Mouse (Mus musculus): ENCODE results near the gene Bdh2. TPM values are rescaled to one million over a fixed set of nuclear protein-coding genes. Genes with fewer than 3 reads are reported as not detected.

The Bdh2 gene
- polyA plus RNA-seq, 1 experiment from 2014 or later, result 5.8 TPM

GRCm38 (mm10) chr3:135347739-135348264 is 66.8 kb downstream of the Bdh2 start, which contains the start of gene Slc9b1:
Gene Slc9b1, plus strand, starts transcription at chr3:135348029.
- Histone ChIP-seq H3K4me3 (ENCODE audit: low read depth, low read length) (no peak within 1 kb of the TSS), H3K4me1 (ENCODE audit: insufficient read depth, low read depth, low read length) (no peaks in the 10 kb centered on the region), H3K4me2 (replicated peaks; ENCODE audit: low read depth, low read length) (no peak within 1 kb of the TSS), H3K36me3 (ENCODE audit: insufficient read depth, low read length) (no peaks in the 10 kb centered on the region), H3K9me3 (ENCODE audit: low read length) (no peaks in the 10 kb centered on the region), H3K9ac (replicated peaks; ENCODE audit: low read depth) (no peak within 1 kb of the TSS), H3K27ac (ENCODE audit: low read length) (no peak within 1 kb of the TSS), H3K27me3 (replicated peaks; ENCODE audit: insufficient read depth, low read length) (no peaks in the 10 kb centered on the region)
- TF ChIP-seq CTCF (IDR thresholded peaks at IDR 0.05) (no peak), EP300 (IDR thresholded peaks at IDR 0.05) (no peak)
- no peak; the same call in 1 of the 2 replicates for ATAC-seq
- peak; percentile 8 for DNase-seq (ENCODE audit: low spot score)
- 58% methylated on average over 14 of the region's 14 CpGs for WGBS

DNA sequence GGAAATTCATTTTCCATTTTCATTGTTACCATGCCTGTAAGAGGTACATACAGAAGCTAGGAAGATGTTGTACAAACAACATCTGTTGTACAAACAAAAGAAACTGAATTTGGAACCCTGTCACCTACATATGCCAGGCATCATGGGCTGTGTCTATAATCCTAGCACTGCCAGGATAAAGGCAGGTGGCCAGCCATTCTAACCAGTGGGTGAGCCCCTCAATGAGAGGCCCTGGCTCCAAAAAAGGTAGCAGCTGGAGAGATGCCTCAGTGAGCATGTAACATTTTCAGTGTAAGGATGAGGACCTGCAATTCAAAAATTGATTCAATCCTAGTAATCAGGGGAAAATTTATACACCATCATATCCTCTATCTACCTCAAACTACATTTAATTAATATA is 68.0 kb downstream of the Bdh2 start:
- no peak overlapping the region for H3K4me2 ChIP-seq (replicated peaks; ENCODE audit: low read depth, low read length)
- no peaks in the 10 kb centered on the region for H3K4me1 ChIP-seq (ENCODE audit: insufficient read depth, low read depth, low read length)
- no peaks in the 10 kb centered on the region for H3K9me3 ChIP-seq (ENCODE audit: low read length)
- TF ChIP-seq CTCF (IDR thresholded peaks at IDR 0.05) (no peak), EP300 (IDR thresholded peaks at IDR 0.05) (no peak)
- H3K36me3 ChIP-seq (ENCODE audit: insufficient read depth, low read length), result no peaks in the 10 kb centered on the region
- H3K27ac ChIP-seq (ENCODE audit: low read length), result no peak overlapping the region
- no peak for ATAC-seq
- H3K4me3 ChIP-seq (ENCODE audit: low read depth, low read length), result no peak overlapping the region
- no peak for DNase-seq (ENCODE audit: low spot score)
- no peak overlapping the region for H3K9ac ChIP-seq (replicated peaks; ENCODE audit: low read depth)
- no peaks in the 10 kb centered on the region for H3K27me3 ChIP-seq (replicated peaks; ENCODE audit: insufficient read depth, low read length)

- Histone ChIP-seq H3K4me3 (ENCODE audit: low read depth, low read length) (no peak overlapping the region), H3K36me3 (ENCODE audit: insufficient read depth, low read length) (no peaks in the 10 kb centered on the region), H3K9me3 (ENCODE audit: low read length) (no peaks in the 10 kb centered on the region), H3K27me3 (replicated peaks; ENCODE audit: insufficient read depth, low read length) (no peaks in the 10 kb centered on the region), H3K9ac (replicated peaks; ENCODE audit: low read depth) (no peak overlapping the region), H3K4me2 (replicated peaks; ENCODE audit: low read depth, low read length) (no peak overlapping the region), H3K27ac (ENCODE audit: low read length) (no peak overlapping the region), H3K4me1 (ENCODE audit: insufficient read depth, low read depth, low read length) (no peaks in the 10 kb centered on the region)
- 86% methylated on average over 3 of the region's 3 CpGs for WGBS
- DNase-seq (ENCODE audit: low spot score) (no peak), ATAC-seq (no peak)
- no peak for TF ChIP-seq EP300 (IDR thresholded peaks at IDR 0.05)
- no peak for TF ChIP-seq CTCF (IDR thresholded peaks at IDR 0.05)
Observed at GRCm38 (mm10) chr3:135351857-135352256, 70.8 kb downstream of the Bdh2 start.

Other genes with a start within 250 kb of the Bdh2 start
- gene Cenpe, start 68.7 kb upstream of the Bdh2 start, polyA plus RNA-seq (2015; fragmentation: Nextera tagmentation; extraction: Ambion mirVana), result 1.1 and 1.6 TPM in 2 replicates
- gene Slc9b2, start 26.5 kb downstream of the Bdh2 start, polyA plus RNA-seq (2015; fragmentation: Nextera tagmentation; extraction: Ambion mirVana), result 0.26 and 0.57 TPM in 2 replicates
- gene Slc9b1, start 66.8 kb downstream of the Bdh2 start, polyA plus RNA-seq (2015; fragmentation: Nextera tagmentation; extraction: Ambion mirVana), result 0.26 and 0.31 TPM in 2 replicates
- 34.3 and 34.8 TPM in 2 replicates for gene Cisd2, start 142.7 kb downstream of the Bdh2 start, polyA plus RNA-seq (2015; fragmentation: Nextera tagmentation; extraction: Ambion mirVana)
- gene Ube2d3, start 156.9 kb downstream of the Bdh2 start, polyA plus RNA-seq (2015; fragmentation: Nextera tagmentation; extraction: Ambion mirVana), result 386 TPM in 2 replicates
- 9.2 and 9.9 TPM in 2 replicates for gene Manba, start 204.4 kb downstream of the Bdh2 start, polyA plus RNA-seq (2015; fragmentation: Nextera tagmentation; extraction: Ambion mirVana)

Measured in lung, postnatal 0 days (tissue).